Mouse (Mus musculus) lung, postnatal 0 days (tissue): ENCODE data around the gene Cda. TPM values are rescaled to one million over a fixed set of nuclear protein-coding genes. Genes with fewer than 3 reads are reported as not detected.

Experiments
- ATAC-seq: fragments of 200-750 bp; cut with Nextera tagmentation; 2 replicates; pipeline ENCODE4 v1.8.0; 2017; ENCODE audit warnings: moderate library complexity
- DNase-seq: peaks from one replicate; pipeline ENCODE4 v3.0.0-alpha.2; 2016; ENCODE audit warnings: low spot score
- H3K27ac ChIP-seq: fragments of 300-500 bp; sonication (generic); 2 replicates; pipeline ENCODE4 v1.5.1; 2014; ENCODE audit warnings: antibody characterized with exemption, mild to moderate bottlenecking, low read length, mixed read lengths
- H3K27me3 ChIP-seq: fragments of 300-500 bp; sonication (generic); replicated peaks from 2 replicates; pipeline ENCODE4 v1.6.1; 2014; ENCODE audit warnings: low read length, mixed read lengths; ENCODE audit not compliant: insufficient read depth
- H3K36me3 ChIP-seq: fragments of 300-500 bp; sonication (generic); 2 replicates; pipeline ENCODE4 v1.6.1; 2014; ENCODE audit warnings: low read length, mixed read lengths; ENCODE audit not compliant: insufficient read depth
- H3K4me1 ChIP-seq: fragments of 300-500 bp; sonication (generic); 2 replicates; pipeline ENCODE4 v1.6.1; 2014; ENCODE audit warnings: antibody characterized with exemption, low read depth, low read length, mixed read lengths; ENCODE audit not compliant: insufficient read depth
- H3K4me2 ChIP-seq: fragments of 300-500 bp; sonication (generic); replicated peaks from 2 replicates; pipeline ENCODE4 v1.6.1; 2014; ENCODE audit warnings: low read depth, mild to moderate bottlenecking, low read length, moderate library complexity, mixed read lengths
- H3K4me3 ChIP-seq: fragments of 300-500 bp; sonication (generic); 2 replicates; pipeline ENCODE4 v1.5.1; 2014; ENCODE audit warnings: low read depth, low read length
- H3K9ac ChIP-seq: fragments of 300-500 bp; sonication (generic); replicated peaks from 2 replicates; pipeline ENCODE4 v1.6.1; 2014; ENCODE audit warnings: low read depth, mild to moderate bottlenecking
- H3K9me3 ChIP-seq: fragments of 300-500 bp; sonication (generic); 2 replicates; pipeline ENCODE4 v1.6.1; 2016; ENCODE audit warnings: low read length, mixed read lengths
- CTCF ChIP-seq: IDR thresholded peaks from 2 replicates; pipeline ENCODE4 v1.5.1; 2016; ENCODE audit warnings: antibody characterized with exemption, mild to moderate bottlenecking
- EP300 ChIP-seq: IDR thresholded peaks from 2 replicates; pipeline ENCODE4 v1.6.1; 2016; ENCODE audit warnings: antibody characterized with exemption, mild to moderate bottlenecking, control low read depth
- WGBS: fragments of 180-500 bp; shearing (Covaris S2); extraction: QIAGEN DNeasy Blood & Tissue Kit; methylation state at CpG from one replicate; pipeline ENCODE4 v1.1.7; 2014; 5-methylcytosine and 5-hydroxymethylcytosine counted together
- polyA plus RNA-seq: library from polyadenylated mRNA; unstranded; fragments of >200 nt; fragmentation: Nextera tagmentation; extraction: Ambion mirVana; gene quantifications from 2 replicates; pipeline ENCODE4 v1.2.1, GENCODE M21; 2015

The Cda gene
- polyA plus RNA-seq, 1 experiment from 2014 or later: 16.0 TPM

GRCm38 (mm10) chr4:138375117-138375516, 7.3 kb upstream of the Cda start:
- ATAC-seq (no peak), DNase-seq (no peak)
- H3K9me3 ChIP-seq: no peaks in the 10 kb centered on the region
- no peak overlapping the region for H3K4me3 ChIP-seq
- no peak overlapping the region for H3K27ac ChIP-seq
- no peaks in the 10 kb centered on the region for H3K36me3 ChIP-seq
- H3K4me1 ChIP-seq: no peaks in the 10 kb centered on the region
- 77% methylated on average over 3 of the region's 3 CpGs for WGBS
- no peak overlapping the region for H3K4me2 ChIP-seq
- no peaks in the 10 kb centered on the region for H3K27me3 ChIP-seq
- H3K9ac ChIP-seq: no peak overlapping the region
- TF ChIP-seq EP300 (no peak), CTCF (no peak)

- H3K4me3 ChIP-seq: no peak overlapping the region
- WGBS: 76% methylated on average over 5 of the region's 5 CpGs
- no peak overlapping the region for H3K4me2 ChIP-seq
- no peaks in the 10 kb centered on the region for H3K36me3 ChIP-seq
- TF ChIP-seq CTCF (no peak), EP300 (no peak)
- DNase-seq: no peak
- no peaks in the 10 kb centered on the region for H3K9me3 ChIP-seq
- no peak for ATAC-seq
- no peak overlapping the region for H3K9ac ChIP-seq
- H3K27ac ChIP-seq: no peak overlapping the region
- H3K4me1 ChIP-seq: peaks cover 8% of the 10 kb centered on the region; the same call in 1 of the 2 replicates
- no peaks in the 10 kb centered on the region for H3K27me3 ChIP-seq
These were observed 3.3 kb upstream of the Cda start for GRCm38 (mm10) chr4:138370996-138371516.

GRCm38 (mm10) chr4:138368498-138369260, 887 bp upstream of the Cda start:
- Histone ChIP-seq H3K9ac (no peak overlapping the region), H3K4me2 (peak overlapping the region; percentile 57; the same call in 1 of the 2 replicates), H3K36me3 (no peaks in the 10 kb centered on the region), H3K4me3 (no peak overlapping the region), H3K9me3 (no peaks in the 10 kb centered on the region), H3K27me3 (no peaks in the 10 kb centered on the region), H3K4me1 (peaks cover 8% of the 10 kb centered on the region; the same call in 1 of the 2 replicates), H3K27ac (peak overlapping the region; percentile 58; the same call in 1 of the 2 replicates)
- ATAC-seq (peak; percentile 18), DNase-seq (peak; percentile 31)
- 54% methylated on average over 12 of the region's 12 CpGs for WGBS
- TF ChIP-seq CTCF: no peak
- TF ChIP-seq EP300: peak; percentile 71

- DNase-seq (no peak), ATAC-seq (no peak)
- no peaks in the 10 kb centered on the region for H3K27me3 ChIP-seq
- TF ChIP-seq EP300 (no peak), CTCF (no peak)
- no peaks in the 10 kb centered on the region for H3K36me3 ChIP-seq
- no peak overlapping the region for H3K27ac ChIP-seq
- H3K9ac ChIP-seq: no peak overlapping the region
- H3K9me3 ChIP-seq: no peaks in the 10 kb centered on the region
- WGBS: 83% methylated on average over 2 of the region's 2 CpGs
- no peak overlapping the region for H3K4me3 ChIP-seq
- H3K4me2 ChIP-seq: no peak overlapping the region
- peaks cover 8% of the 10 kb centered on the region; the same call in 1 of the 2 replicates for H3K4me1 ChIP-seq
These were observed 1.2 kb downstream of the Cda start for GRCm38 (mm10) chr4:138366561-138366960.

GRCm38 (mm10) chr4:138363511-138363910, 4.3 kb downstream of the Cda start:
- TF ChIP-seq EP300 (no peak), CTCF (no peak)
- ATAC-seq (no peak), DNase-seq (no peak)
- no peak overlapping the region for H3K4me3 ChIP-seq
- peaks cover 8% of the 10 kb centered on the region; the same call in 1 of the 2 replicates for H3K4me1 ChIP-seq
- H3K4me2 ChIP-seq: no peak overlapping the region
- H3K9me3 ChIP-seq: no peaks in the 10 kb centered on the region
- H3K27me3 ChIP-seq: no peaks in the 10 kb centered on the region
- H3K27ac ChIP-seq: no peak overlapping the region
- H3K36me3 ChIP-seq: no peaks in the 10 kb centered on the region
- WGBS: 46% methylated on average over 5 of the region's 5 CpGs
- no peak overlapping the region for H3K9ac ChIP-seq

GRCm38 (mm10) chr4:138362883-138363282, 4.9 kb downstream of the Cda start:
- H3K27me3 ChIP-seq: no peaks in the 10 kb centered on the region
- no peak overlapping the region for H3K27ac ChIP-seq
- H3K4me1 ChIP-seq: peaks cover 5% of the 10 kb centered on the region; the same call in 1 of the 2 replicates
- no peaks in the 10 kb centered on the region for H3K9me3 ChIP-seq
- H3K4me2 ChIP-seq: no peak overlapping the region
- no peak for ATAC-seq
- H3K36me3 ChIP-seq: no peaks in the 10 kb centered on the region
- no peak for DNase-seq
- no peak overlapping the region for H3K9ac ChIP-seq
- TF ChIP-seq CTCF (no peak), EP300 (no peak)
- H3K4me3 ChIP-seq: no peak overlapping the region
- 78% methylated on average over 7 of the region's 7 CpGs for WGBS
